Mouse (Mus musculus): Measurements from ENCODE around the gene Il22ra1. TPM values are rescaled to one million over a fixed set of nuclear protein-coding genes. Genes with fewer than 3 reads are reported as not detected.
A peak's percentile ranks its signal among the peaks of the same experiment; 100 is the strongest.

Il22ra1 gene
- polyA plus RNA-seq, 1 experiment from 2014 or later = 0.39 TPM

DNA sequence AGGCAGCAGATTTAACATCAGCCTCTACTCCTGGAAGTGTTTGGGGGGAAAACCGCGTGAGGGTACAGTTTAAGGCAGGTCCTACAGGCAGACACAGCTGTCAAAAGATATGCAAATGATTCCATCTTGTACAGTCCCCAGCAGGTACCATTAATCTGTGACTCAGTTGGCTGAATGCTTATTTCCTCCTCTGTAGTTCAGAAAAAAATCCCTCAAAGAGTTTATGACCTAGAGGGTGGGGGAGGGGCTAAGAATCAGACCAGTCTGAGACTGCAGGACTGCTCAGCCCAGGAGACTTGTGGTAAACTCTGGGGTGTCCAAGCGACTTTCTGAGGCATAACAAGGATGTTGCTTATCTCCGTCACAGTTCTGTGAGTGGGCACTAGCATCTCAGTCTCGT lies 10.3 kb downstream of the Il22ra1 start:
- Histone ChIP-seq H3K27me3 (ENCODE audit: insufficient read depth, low read length) (no peaks in the 10 kb centered on the region), H3K4me3 (ENCODE audit: low read depth, low read length) (no peak overlapping the region), H3K4me2 (ENCODE audit: low read depth, low read length) (no peak overlapping the region), H3K27ac (ENCODE audit: low read depth) (no peak overlapping the region; the same call in 1 of the 2 replicates), H3K36me3 (replicated peaks; ENCODE audit: insufficient read depth, low read length) (peaks cover 13% of the 10 kb centered on the region), H3K9me3 (ENCODE audit: low read length) (no peaks in the 10 kb centered on the region), H3K9ac (replicated peaks) (no peak overlapping the region), H3K4me1 (ENCODE audit: insufficient read depth) (peaks cover 11% of the 10 kb centered on the region)
- ATAC-seq = no peak
- 48% methylated on average over 5 of the region's 5 CpGs for WGBS (ENCODE audit: insufficient replicate concordance)
- no peak for DNase-seq
- no peak for TF ChIP-seq EP300 (IDR thresholded peaks at IDR 0.05; ENCODE audit: low read depth)
- no peak for TF ChIP-seq CTCF (IDR thresholded peaks at IDR 0.05; ENCODE audit: low read depth)

DNA sequence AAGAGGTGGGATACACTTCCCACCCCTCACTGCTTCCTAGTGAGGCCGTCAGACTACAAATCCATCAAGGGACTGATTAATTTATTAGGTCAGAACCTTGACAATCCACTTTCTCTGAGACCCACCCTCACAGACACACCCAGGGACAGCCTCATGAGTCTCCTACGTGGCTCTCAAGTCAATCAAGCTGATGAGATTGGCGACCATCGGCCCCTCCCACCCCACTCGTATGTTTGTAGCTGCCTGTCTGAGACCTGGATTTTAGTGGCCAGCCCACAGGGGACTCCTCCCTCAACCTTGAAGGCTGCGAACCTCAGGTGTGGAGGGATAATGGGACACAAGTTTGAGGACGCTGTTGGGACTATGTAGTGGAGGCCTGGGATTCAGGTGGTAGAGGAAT lies 11.2 kb downstream of the Il22ra1 start:
- no peak for TF ChIP-seq EP300 (IDR thresholded peaks at IDR 0.05; ENCODE audit: low read depth)
- no peak for TF ChIP-seq CTCF (IDR thresholded peaks at IDR 0.05; ENCODE audit: low read depth)
- Histone ChIP-seq H3K9ac (replicated peaks) (no peak overlapping the region; the same call in 1 of the 2 replicates), H3K4me3 (ENCODE audit: low read depth, low read length) (no peak overlapping the region), H3K9me3 (ENCODE audit: low read length) (no peaks in the 10 kb centered on the region), H3K4me1 (ENCODE audit: insufficient read depth) (peaks cover 11% of the 10 kb centered on the region), H3K4me2 (ENCODE audit: low read depth, low read length) (peak overlapping the region; percentile 38), H3K36me3 (replicated peaks; ENCODE audit: insufficient read depth, low read length) (peaks cover 10% of the 10 kb centered on the region), H3K27me3 (ENCODE audit: insufficient read depth, low read length) (no peaks in the 10 kb centered on the region), H3K27ac (ENCODE audit: low read depth) (peak overlapping the region; percentile 57; the same call in 1 of the 2 replicates)
- WGBS (ENCODE audit: insufficient replicate concordance) = 46% methylated on average over 7 of the region's 7 CpGs
- DNase-seq = no peak
- peak; percentile 60 for ATAC-seq

DNA sequence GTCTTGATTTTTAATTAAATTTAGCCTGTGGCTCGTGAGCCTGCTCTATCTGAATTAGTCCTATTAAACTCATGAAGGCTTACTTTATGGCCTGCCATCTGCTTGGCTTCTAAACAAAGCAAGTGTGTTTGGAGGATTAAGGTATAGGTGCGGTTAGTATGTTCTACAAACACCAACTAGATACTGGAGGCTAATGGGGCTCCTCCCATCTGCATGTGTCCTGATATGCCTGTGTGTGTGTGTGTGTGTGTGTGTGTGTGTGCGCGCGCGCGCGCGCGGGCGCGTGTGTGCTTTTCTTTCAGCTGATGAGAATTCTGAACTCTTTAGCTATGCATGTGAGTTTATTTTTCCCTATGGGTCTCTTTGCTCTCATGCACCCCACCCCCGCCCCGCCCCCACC lies 11.7 kb downstream of the Il22ra1 start:
- TF ChIP-seq EP300 (IDR thresholded peaks at IDR 0.05; ENCODE audit: low read depth) = peak; percentile 88
- no peak for TF ChIP-seq CTCF (IDR thresholded peaks at IDR 0.05; ENCODE audit: low read depth)
- 75% methylated on average over 14 of the region's 14 CpGs for WGBS (ENCODE audit: insufficient replicate concordance)
- H3K27ac ChIP-seq (ENCODE audit: low read depth) = 0 out of 2 replicates have a peak overlapping the region, but pooled peaks have one; percentile 57
- DNase-seq = peak; percentile 65
- peaks cover 13% of the 10 kb centered on the region for H3K4me1 ChIP-seq (ENCODE audit: insufficient read depth)
- no peaks in the 10 kb centered on the region for H3K9me3 ChIP-seq (ENCODE audit: low read length)
- peak overlapping the region; percentile 38 for H3K4me2 ChIP-seq (ENCODE audit: low read depth, low read length)
- peak; percentile 88 for ATAC-seq
- H3K4me3 ChIP-seq (ENCODE audit: low read depth, low read length) = no peak overlapping the region
- no peak overlapping the region for H3K9ac ChIP-seq (replicated peaks)
- no peaks in the 10 kb centered on the region for H3K27me3 ChIP-seq (ENCODE audit: insufficient read depth, low read length)
- H3K36me3 ChIP-seq (replicated peaks; ENCODE audit: insufficient read depth, low read length) = peaks cover 5% of the 10 kb centered on the region

DNA sequence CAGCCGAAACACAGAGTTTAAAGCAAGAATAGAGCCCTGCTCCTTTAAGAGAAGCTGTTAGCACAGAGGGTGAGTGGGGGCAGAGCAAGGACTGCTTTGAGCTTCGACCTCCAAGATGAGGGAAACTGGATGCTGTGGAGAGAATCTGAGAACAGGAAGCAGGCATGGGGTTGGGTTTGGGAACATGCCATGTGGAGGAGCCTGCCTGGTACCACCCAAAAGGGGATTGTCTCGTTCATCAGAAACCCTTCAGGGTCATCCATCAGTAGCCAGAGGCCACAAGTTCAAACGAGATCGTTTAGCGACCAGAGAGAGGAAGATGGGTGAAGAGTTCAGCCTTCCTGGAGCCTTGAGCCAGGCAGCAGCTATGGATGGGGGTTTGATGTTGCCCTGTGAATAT lies 15.5 kb downstream of the Il22ra1 start:
- TF ChIP-seq CTCF (IDR thresholded peaks at IDR 0.05; ENCODE audit: low read depth) (no peak), EP300 (IDR thresholded peaks at IDR 0.05; ENCODE audit: low read depth) (no peak)
- no peak for DNase-seq
- ATAC-seq = no peak
- Histone ChIP-seq H3K9ac (replicated peaks) (no peak overlapping the region), H3K4me1 (ENCODE audit: insufficient read depth) (peaks cover 15% of the 10 kb centered on the region), H3K27ac (ENCODE audit: low read depth) (no peak overlapping the region), H3K27me3 (ENCODE audit: insufficient read depth, low read length) (no peaks in the 10 kb centered on the region), H3K36me3 (replicated peaks; ENCODE audit: insufficient read depth, low read length) (no peaks in the 10 kb centered on the region), H3K4me2 (ENCODE audit: low read depth, low read length) (no peak overlapping the region), H3K4me3 (ENCODE audit: low read depth, low read length) (no peak overlapping the region), H3K9me3 (ENCODE audit: low read length) (no peaks in the 10 kb centered on the region)
- 27% methylated on average over 6 of the region's 6 CpGs for WGBS (ENCODE audit: insufficient replicate concordance)

DNA sequence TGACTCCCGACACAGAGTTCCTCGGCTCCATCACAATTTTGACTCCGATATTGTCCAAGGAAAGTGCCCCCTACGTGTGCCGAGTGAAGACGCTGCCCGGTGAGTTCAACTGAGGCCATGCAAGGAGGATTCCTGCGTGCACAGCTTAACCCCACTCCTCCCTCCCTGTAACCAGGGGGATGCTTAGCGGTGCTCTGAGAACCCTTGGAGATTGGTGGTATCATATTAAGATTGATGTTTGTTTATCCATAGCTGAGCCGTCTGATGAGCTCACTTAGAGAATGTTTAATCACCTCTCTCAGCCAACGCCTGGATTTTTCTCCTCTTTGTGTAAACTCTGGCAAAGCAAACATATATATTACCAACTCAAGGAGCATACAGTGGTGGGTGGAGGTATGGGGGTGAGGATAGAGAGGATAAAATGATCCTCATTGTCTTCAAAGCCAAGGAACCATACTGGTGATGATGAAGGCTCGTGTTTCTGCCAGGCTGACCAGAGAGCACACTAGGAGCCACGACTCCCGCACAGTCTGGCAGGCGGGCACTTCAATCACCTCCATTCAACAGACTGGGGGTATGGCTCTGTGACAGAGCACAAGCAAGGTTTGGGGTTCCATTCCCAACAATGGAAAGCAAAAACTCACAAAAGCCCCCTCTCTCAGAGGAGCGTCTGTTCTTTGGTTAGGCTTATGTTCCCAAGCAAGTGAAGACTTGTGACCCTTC lies 16.9 kb downstream of the Il22ra1 start:
- WGBS (ENCODE audit: insufficient replicate concordance) = 63% methylated on average over 16 of the region's 16 CpGs
- ATAC-seq = no peak
- H3K36me3 ChIP-seq (replicated peaks; ENCODE audit: insufficient read depth, low read length) = no peaks in the 10 kb centered on the region
- DNase-seq = no peak
- H3K9ac ChIP-seq (replicated peaks) = no peak overlapping the region
- no peaks in the 10 kb centered on the region for H3K9me3 ChIP-seq (ENCODE audit: low read length)
- no peak overlapping the region for H3K27ac ChIP-seq (ENCODE audit: low read depth)
- H3K4me1 ChIP-seq (ENCODE audit: insufficient read depth) = peaks cover 8% of the 10 kb centered on the region
- TF ChIP-seq EP300 (IDR thresholded peaks at IDR 0.05; ENCODE audit: low read depth) (no peak), CTCF (IDR thresholded peaks at IDR 0.05; ENCODE audit: low read depth) (no peak)
- no peak overlapping the region for H3K4me3 ChIP-seq (ENCODE audit: low read depth, low read length)
- H3K4me2 ChIP-seq (ENCODE audit: low read depth, low read length) = no peak overlapping the region
- H3K27me3 ChIP-seq (ENCODE audit: insufficient read depth, low read length) = no peaks in the 10 kb centered on the region

DNA sequence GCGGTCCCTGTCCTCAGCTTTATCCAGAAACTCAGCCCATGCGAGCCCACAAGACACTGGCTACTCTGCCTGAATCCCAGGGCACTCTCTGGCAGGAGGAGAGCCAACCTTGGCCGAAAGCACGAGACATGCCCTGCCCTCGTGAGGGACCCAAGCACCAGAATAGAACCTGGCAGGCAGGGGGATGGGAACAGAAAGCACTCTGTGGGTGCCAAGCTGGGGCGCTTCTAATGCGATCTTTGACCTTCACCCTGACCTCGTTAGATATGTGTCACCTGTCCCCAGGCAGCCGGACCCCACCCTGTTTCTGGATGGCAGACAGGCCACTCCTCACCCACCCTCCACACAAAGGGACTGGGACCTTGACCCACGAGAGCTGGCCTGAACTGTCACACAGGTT lies 17.6 kb downstream of the Il22ra1 start:
- peak; percentile 35 for DNase-seq
- ATAC-seq = peak; percentile 81
- Histone ChIP-seq H3K4me1 (ENCODE audit: insufficient read depth) (peaks cover 7% of the 10 kb centered on the region), H3K27me3 (ENCODE audit: insufficient read depth, low read length) (no peaks in the 10 kb centered on the region), H3K4me3 (ENCODE audit: low read depth, low read length) (no peak overlapping the region), H3K27ac (ENCODE audit: low read depth) (no peak overlapping the region), H3K9ac (replicated peaks) (no peak overlapping the region; the same call in 1 of the 2 replicates), H3K36me3 (replicated peaks; ENCODE audit: insufficient read depth, low read length) (no peaks in the 10 kb centered on the region), H3K9me3 (ENCODE audit: low read length) (no peaks in the 10 kb centered on the region), H3K4me2 (ENCODE audit: low read depth, low read length) (no peak overlapping the region)
- 58% methylated on average over 10 of the region's 10 CpGs for WGBS (ENCODE audit: insufficient replicate concordance)
- TF ChIP-seq EP300 (IDR thresholded peaks at IDR 0.05; ENCODE audit: low read depth) (no peak), CTCF (IDR thresholded peaks at IDR 0.05; ENCODE audit: low read depth) (no peak)
